Mouse (Mus musculus) CH12.LX (cell line): Measurements from ENCODE around the gene Oprd1. TPM values are rescaled to one million over a fixed set of nuclear protein-coding genes. Genes with fewer than 3 reads are reported as not detected.

Experiments
- DNase-seq: peaks from one replicate; pipeline ENCODE4 v3.0.0-alpha.2; 2013; ENCODE audit errors: extremely low read depth
- H3K27ac ChIP-seq: 2 replicates; pipeline ENCODE4 v1.5.1; 2012; ENCODE audit warnings: low read depth, mild to moderate bottlenecking, control low read depth, moderate library complexity; ENCODE audit not compliant: insufficient read depth
- H3K27me3 ChIP-seq: replicated peaks from 2 replicates; pipeline ENCODE3; 2012; ENCODE audit warnings: inconsistent platforms
- H3K36me3 ChIP-seq, 2 experiments: replicated peaks in 1 of 2; 2 replicates each; pipeline versions ENCODE3 to v1.6.1; 2012; ENCODE audit warnings: inconsistent platforms in 1 of 2, low read length in 1 of 2, mild to moderate bottlenecking in 1 of 2, mixed read lengths in 1 of 2, moderate library complexity in 1 of 2; ENCODE audit not compliant: control insufficient read depth in 1 of 2, insufficient read depth in 1 of 2
- H3K4me1 ChIP-seq, 2 experiments: 2 replicates each; pipeline ENCODE4 v1.6.1; 2012; ENCODE audit warnings: inconsistent platforms in 1 of 2, moderate library complexity in 1 of 2; ENCODE audit not compliant: insufficient read depth in 2 of 2, control insufficient read depth in 1 of 2
- H3K4me2 ChIP-seq: 2 replicates; pipeline ENCODE4 v1.6.1; 2012; ENCODE audit warnings: low read depth, mild to moderate bottlenecking, control low read depth; ENCODE audit not compliant: poor library complexity, insufficient read depth, severe bottlenecking
- H3K4me3 ChIP-seq, 3 experiments: fragments of 150-350 bp in 1 of 3; sonication (generic) in 1 of 3; replicated peaks in 1 of 3; 2 replicates each; pipeline versions ENCODE3 to v1.5.1; 2011 to 2012; ENCODE audit warnings: low read depth in 2 of 3, low read length in 2 of 3, mild to moderate bottlenecking in 2 of 3, moderate library complexity in 2 of 3, control low read depth in 1 of 3, improper control_type of control experiment in 1 of 3, inconsistent platforms in 1 of 3, mixed read lengths in 1 of 3; ENCODE audit not compliant: poor library complexity in 1 of 3
- H3K79me2 ChIP-seq: replicated peaks from 2 replicates; pipeline ENCODE4 v1.6.1; 2012; ENCODE audit warnings: mild to moderate bottlenecking, moderate library complexity; ENCODE audit not compliant: control insufficient read depth, poor library complexity, insufficient read depth, severe bottlenecking; ENCODE audit errors: extremely low read depth
- H3K9ac ChIP-seq: 2 replicates; pipeline ENCODE4 v1.6.1; 2012; ENCODE audit warnings: low read depth, mild to moderate bottlenecking, control low read depth, moderate library complexity; ENCODE audit not compliant: insufficient read depth
- H3K9me3 ChIP-seq: replicated peaks from 2 replicates; pipeline ENCODE3; 2012; ENCODE audit warnings: low read length, inconsistent platforms, mixed read lengths
- E2F4 ChIP-seq: IDR thresholded peaks from 2 replicates; pipeline ENCODE4 v1.6.1; 2011; ENCODE audit warnings: low read depth, low read length, improper control_type of control experiment; ENCODE audit not compliant: insufficient replicate concordance
- IRF4 ChIP-seq: IDR thresholded peaks from 2 replicates; pipeline ENCODE4 v1.6.1; 2014; ENCODE audit warnings: low read depth, mild to moderate bottlenecking, inconsistent platforms, low read length, improper control_type of control experiment
- JUN ChIP-seq: IDR thresholded peaks from 2 replicates; pipeline ENCODE4 v1.6.1; 2011; ENCODE audit warnings: low read depth, mild to moderate bottlenecking, low read length, improper control_type of control experiment, moderate library complexity; ENCODE audit not compliant: insufficient read depth
- JUND ChIP-seq: conservative IDR thresholded peaks from 2 replicates; pipeline ENCODE4 v1.6.1; 2011; ENCODE audit warnings: low read depth, low read length, improper control_type of control experiment
- KAT2A ChIP-seq: IDR thresholded peaks from 2 replicates; pipeline ENCODE4 v1.6.1; 2012; ENCODE audit warnings: low read length, improper control_type of control experiment, inconsistent platforms; ENCODE audit not compliant: insufficient replicate concordance
- MAFK ChIP-seq: IDR thresholded peaks from 2 replicates; pipeline ENCODE4 v1.6.1; 2011; ENCODE audit warnings: low read length, improper control_type of control experiment; ENCODE audit not compliant: insufficient replicate concordance
- MAX ChIP-seq: IDR thresholded peaks from 2 replicates; pipeline ENCODE4 v1.6.1; 2011; ENCODE audit warnings: low read length, improper control_type of control experiment
- MAZ ChIP-seq: IDR thresholded peaks from 2 replicates; pipeline ENCODE4 v1.6.1; 2012; ENCODE audit warnings: low read depth, mild to moderate bottlenecking, inconsistent platforms, low read length, improper control_type of control experiment, moderate library complexity
- MEF2A ChIP-seq: IDR thresholded peaks from 2 replicates; pipeline ENCODE4 v1.6.1; 2014; ENCODE audit warnings: low read depth, mild to moderate bottlenecking, inconsistent platforms, low read length, improper control_type of control experiment, borderline replicate concordance
- MXI1 ChIP-seq: IDR thresholded peaks from 2 replicates; pipeline ENCODE4 v1.6.1; 2011; ENCODE audit warnings: mild to moderate bottlenecking, low read depth, low read length, improper control_type of control experiment
- MYC ChIP-seq: IDR thresholded peaks from 2 replicates; pipeline ENCODE4 v1.6.1; 2011; ENCODE audit warnings: low read depth, mild to moderate bottlenecking, improper control_type of control experiment, low read length
- NELFE ChIP-seq: IDR thresholded peaks from 2 replicates; pipeline ENCODE4 v1.6.1; 2011; ENCODE audit warnings: low read depth, low read length, improper control_type of control experiment
- NRF1 ChIP-seq: IDR thresholded peaks from 2 replicates; pipeline ENCODE4 v1.6.1; 2014; ENCODE audit warnings: low read depth, mild to moderate bottlenecking, inconsistent platforms, low read length, improper control_type of control experiment, moderate library complexity
- PAX5 ChIP-seq: IDR thresholded peaks from 2 replicates; pipeline ENCODE4 v1.6.1; 2012; ENCODE audit warnings: low read length, inconsistent platforms, mixed read lengths
- POLR2A ChIP-seq: IDR thresholded peaks from 2 replicates; pipeline ENCODE4 v1.6.1; 2011; ENCODE audit warnings: low read depth, mild to moderate bottlenecking, improper control_type of control experiment, low read length
- POLR2AphosphoS2 ChIP-seq: IDR thresholded peaks from 2 replicates; pipeline ENCODE4 v1.6.1; 2011; ENCODE audit warnings: low read depth, low read length, improper control_type of control experiment
- RAD21 ChIP-seq: IDR thresholded peaks from 2 replicates; pipeline ENCODE4 v1.6.1; 2011; ENCODE audit warnings: low read depth, mild to moderate bottlenecking, low read length, improper control_type of control experiment, moderate library complexity
- SIN3A ChIP-seq: IDR thresholded peaks from 2 replicates; pipeline ENCODE4 v1.6.1; 2012; ENCODE audit warnings: low read length, improper control_type of control experiment, inconsistent platforms
- SMC3 ChIP-seq: IDR thresholded peaks from 2 replicates; pipeline ENCODE4 v1.6.1; 2011; ENCODE audit warnings: low read depth, low read length, improper control_type of control experiment
- TCF12 ChIP-seq: IDR thresholded peaks from 2 replicates; pipeline ENCODE4 v1.6.1; 2014; ENCODE audit warnings: low read depth, mild to moderate bottlenecking, inconsistent platforms, low read length, improper control_type of control experiment
- USF1 ChIP-seq: IDR thresholded peaks from 2 replicates; pipeline ENCODE4 v1.6.1; 2014; ENCODE audit warnings: low read depth, mild to moderate bottlenecking, inconsistent platforms, low read length, improper control_type of control experiment
- USF2 ChIP-seq: conservative IDR thresholded peaks from 2 replicates; pipeline ENCODE4 v1.6.1; 2011; ENCODE audit warnings: low read depth, low read length, improper control_type of control experiment
- ZMIZ1 ChIP-seq: IDR thresholded peaks from 2 replicates; pipeline ENCODE4 v1.6.1; 2012; ENCODE audit warnings: low read depth, mild to moderate bottlenecking, inconsistent platforms, low read length, improper control_type of control experiment
- ZNF384 ChIP-seq: IDR thresholded peaks from 2 replicates; pipeline ENCODE4 v1.6.1; 2012; ENCODE audit warnings: low read depth, low read length, improper control_type of control experiment, inconsistent platforms
- dilution Hi-C: fragments of 300-500 bp; cut with MboI; formaldehyde crosslinking; loops from 2 replicates; pipeline ENCODE4 v1.14.3; 2020; ENCODE audit warnings: low sequenced_read_pairs; ENCODE audit not compliant: extremely low pct_unique_long_range_greater_than_20kb, extremely low pct_ligation_motif_present
- in situ Hi-C: fragments of 300-500 bp; cut with MboI; formaldehyde crosslinking; loops from 3 replicates; pipeline ENCODE4 v1.14.3; 2019; ENCODE audit warnings: low sequenced_read_pairs, low pct_ligation_motif_present, low pct_unique_long_range_greater_than_20kb, mixed read lengths
- polyA plus RNA-seq: library from polyadenylated mRNA; unstranded; fragments of >175 nt; gene quantifications from 2 replicates; pipeline ENCODE4 v1.2.1, GENCODE M21; 2012; ENCODE audit warnings: low read depth; ENCODE audit not compliant: insufficient read length
- total RNA-seq, 2 experiments: library from RNA; depleted of rRNA; stranded (reverse); fragments of 300-350 nt in 1 of 2; fragments of >200 nt in 1 of 2; gene quantifications; 2 replicates each; pipeline ENCODE4 v1.2.3; 2012 to 2014

Oprd1 gene
- total and polyA plus RNA-seq, 3 experiments: not detected

DNA sequence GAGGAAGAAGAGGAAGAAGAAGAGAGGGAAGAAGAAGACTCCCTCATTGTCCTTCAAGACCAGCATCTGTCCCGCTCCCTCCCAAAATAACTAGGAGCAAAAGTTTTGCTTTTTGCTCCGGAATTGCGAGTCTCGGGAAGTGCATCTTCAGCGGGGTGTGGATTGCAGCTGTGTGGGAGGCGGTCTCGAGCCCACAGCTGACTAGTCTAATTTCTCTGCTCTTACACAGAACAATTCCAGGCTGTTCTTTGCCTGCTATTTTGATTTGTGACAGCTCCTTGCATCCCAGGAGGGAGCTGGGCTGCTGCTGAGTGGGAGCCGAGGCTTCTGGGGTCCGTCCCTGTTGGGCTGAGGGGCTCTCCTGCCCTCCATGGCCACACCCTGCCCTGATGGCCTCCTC, 24.7 kb downstream of the Oprd1 start:
- Histone ChIP-seq H3K79me2 (no peaks in the 10 kb centered on the region), H3K4me1 (no peaks in the 10 kb centered on the region), H3K36me3 (no peaks in the 10 kb centered on the region), H3K27me3 (peaks cover 94% of the 10 kb centered on the region), H3K4me2 (no peak overlapping the region; the same call in 1 of the 2 replicates), H3K9ac (no peak overlapping the region), H3K9me3 (peaks cover 4% of the 10 kb centered on the region), H3K4me3 (no peak overlapping the region), H3K27ac (no peak overlapping the region)
- TF ChIP-seq MYC (no peak), IRF4 (no peak), MAX (no peak), USF1 (no peak), MEF2A (no peak), SMC3 (no peak), USF2 (no peak), KAT2A (no peak), TCF12 (no peak), E2F4 (no peak), JUN (no peak), PAX5 (no peak)
- in situ Hi-C loops (no loop called here), dilution Hi-C loops (no loop called here)
- no peak for DNase-seq

DNA sequence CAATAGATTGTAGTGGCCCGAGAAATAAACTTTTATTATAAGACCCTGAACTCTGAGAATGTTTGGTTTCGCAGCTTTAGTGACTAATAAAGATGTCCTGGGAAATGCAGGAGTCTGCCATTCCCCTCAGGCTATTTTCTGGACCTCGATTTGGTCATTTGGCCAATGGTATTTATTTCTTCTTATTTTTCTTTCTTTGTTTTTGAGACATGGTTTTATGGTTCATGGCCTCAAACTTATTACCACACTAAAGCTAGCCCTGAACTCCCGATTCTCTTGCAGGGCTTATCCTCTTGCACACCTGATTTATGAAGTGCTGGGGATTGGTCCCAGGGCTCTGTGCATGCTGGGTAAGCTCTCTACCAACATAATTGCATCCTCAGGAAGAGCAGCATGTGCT, 28.0 kb downstream of the Oprd1 start:
- dilution Hi-C loops (no loop called here), in situ Hi-C loops (no loop called here)
- H3K36me3 ChIP-seq: no peaks in the 10 kb centered on the region
- H3K27ac ChIP-seq: no peak overlapping the region
- H3K4me2 ChIP-seq: no peak overlapping the region
- no peak for DNase-seq
- H3K4me3 ChIP-seq: no peak overlapping the region
- no peaks in the 10 kb centered on the region for H3K79me2 ChIP-seq
- peaks cover 97% of the 10 kb centered on the region for H3K27me3 ChIP-seq
- no peak overlapping the region for H3K9ac ChIP-seq
- no peaks in the 10 kb centered on the region for H3K9me3 ChIP-seq
- no peak for TF ChIP-seq MAZ
- TF ChIP-seq USF2: no peak
- no peak for TF ChIP-seq SIN3A
- no peak for TF ChIP-seq JUN
- TF ChIP-seq NRF1: no peak
- TF ChIP-seq MXI1: no peak
- no peak for TF ChIP-seq IRF4
- no peak for TF ChIP-seq ZNF384
- TF ChIP-seq TCF12: no peak
- TF ChIP-seq E2F4: no peak
- TF ChIP-seq MAFK: no peak
- TF ChIP-seq ZMIZ1: no peak
- no peak for TF ChIP-seq RAD21
- no peak for TF ChIP-seq POLR2AphosphoS2
- TF ChIP-seq KAT2A: no peak
- TF ChIP-seq SMC3: no peak
- TF ChIP-seq MAX: no peak
- TF ChIP-seq POLR2A: no peak
- TF ChIP-seq JUND: no peak
- no peak for TF ChIP-seq NELFE
- no peaks in the 10 kb centered on the region for H3K4me1 ChIP-seq
